Mouse (Mus musculus): ENCODE measurements around the gene Baiap2. TPM values are rescaled to one million over a fixed set of nuclear protein-coding genes. Genes with fewer than 3 reads are reported as not detected.

The Baiap2 gene
- polyA plus RNA-seq, 1 experiment from 2014 or later: 31.7 TPM

DNA sequence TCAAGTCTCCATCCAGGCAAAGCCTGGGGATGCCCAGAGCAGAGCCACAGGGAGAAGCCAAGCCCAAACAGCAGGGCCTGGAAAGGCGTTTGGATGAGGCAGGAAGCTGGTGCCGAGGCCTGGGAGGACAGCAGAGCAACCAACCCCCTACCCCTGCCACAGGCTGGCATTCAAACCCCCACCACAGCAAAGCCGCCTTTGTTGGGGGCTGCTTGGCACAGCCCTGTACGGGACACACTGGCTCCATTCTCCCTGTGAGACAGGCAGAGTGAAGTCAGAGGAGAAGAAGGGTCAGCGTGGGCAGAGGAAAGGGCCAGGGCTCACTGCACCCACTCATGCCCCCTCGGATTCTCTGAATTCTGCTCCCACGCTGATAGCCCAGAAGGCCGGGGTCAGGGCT lies 74.4 kb downstream of the Baiap2 start:
- H3K4me3 ChIP-seq (ENCODE audit: low read length): no peak overlapping the region
- no peak overlapping the region for H3K4me2 ChIP-seq (ENCODE audit: low read depth, low read length)
- H3K4me1 ChIP-seq (replicated peaks; ENCODE audit: control insufficient read depth, insufficient read depth, low read length): peaks cover 8% of the 10 kb centered on the region
- no peak for ATAC-seq (ENCODE audit: low read depth)
- no peaks in the 10 kb centered on the region for H3K9me3 ChIP-seq (ENCODE audit: control insufficient read depth, low read length)
- H3K27me3 ChIP-seq (ENCODE audit: control insufficient read depth, insufficient read depth, low read depth, low read length): no peaks in the 10 kb centered on the region
- H3K27ac ChIP-seq (ENCODE audit: low read length): no peak overlapping the region
- H3K9ac ChIP-seq (ENCODE audit: low read length): no peak overlapping the region
- no peaks in the 10 kb centered on the region for H3K36me3 ChIP-seq (ENCODE audit: control insufficient read depth, insufficient read depth, low read length)
- 83% methylated on average over 8 of the region's 8 CpGs for WGBS

DNA sequence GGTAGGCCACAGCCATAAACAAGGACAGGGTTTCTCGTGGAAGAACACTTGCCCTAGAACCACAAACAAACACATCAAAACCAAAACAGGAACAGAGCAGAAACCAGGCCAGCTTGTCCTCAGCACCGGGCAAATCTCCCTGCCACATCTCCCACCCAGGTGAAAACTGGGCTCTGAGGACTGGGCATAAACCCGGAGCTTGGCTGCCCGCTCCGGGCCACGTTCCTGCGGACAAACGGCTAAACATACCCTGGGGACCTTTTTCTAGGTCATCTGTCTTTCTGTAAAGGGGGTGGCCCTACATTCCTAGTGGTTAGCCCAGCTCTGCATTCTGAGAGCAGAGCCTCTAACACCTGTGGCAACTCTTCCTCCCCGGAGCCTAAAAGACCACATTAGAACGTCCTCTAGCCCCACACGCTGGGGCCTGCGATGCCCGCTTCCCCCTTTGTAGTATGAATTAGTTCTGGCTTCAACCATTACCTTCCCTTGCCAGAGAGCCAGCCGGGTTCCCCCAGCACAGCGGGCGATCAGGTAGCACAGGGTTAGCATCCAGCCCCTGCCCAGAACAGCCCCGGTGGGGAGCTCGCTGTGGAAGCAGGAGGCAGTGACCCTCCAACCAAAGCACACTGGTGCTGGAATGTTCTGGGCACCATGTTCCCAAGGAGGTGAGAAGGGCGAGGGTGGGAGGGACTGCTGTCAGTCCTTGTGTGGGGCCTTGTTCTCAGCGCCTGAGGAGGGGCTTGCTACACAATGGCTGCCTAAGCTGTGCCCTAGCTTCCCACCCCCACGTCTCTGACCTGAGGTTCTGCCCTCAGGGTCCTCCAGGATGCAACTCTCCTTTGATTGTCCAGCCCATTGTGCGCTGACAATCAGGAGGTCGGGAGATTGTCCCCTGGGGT lies 77.2 kb downstream of the Baiap2 start:
- no peaks in the 10 kb centered on the region for H3K27me3 ChIP-seq (ENCODE audit: control insufficient read depth, insufficient read depth, low read depth, low read length)
- H3K9ac ChIP-seq (ENCODE audit: low read length): no peak overlapping the region
- ATAC-seq (ENCODE audit: low read depth): no peak
- WGBS: 67% methylated on average over 23 of the region's 23 CpGs
- no peak overlapping the region for H3K27ac ChIP-seq (ENCODE audit: low read length)
- H3K4me1 ChIP-seq (replicated peaks; ENCODE audit: control insufficient read depth, insufficient read depth, low read length): no peaks in the 10 kb centered on the region
- H3K9me3 ChIP-seq (ENCODE audit: control insufficient read depth, low read length): no peaks in the 10 kb centered on the region
- no peak overlapping the region for H3K4me2 ChIP-seq (ENCODE audit: low read depth, low read length)
- H3K36me3 ChIP-seq (ENCODE audit: control insufficient read depth, insufficient read depth, low read length): no peaks in the 10 kb centered on the region
- H3K4me3 ChIP-seq (ENCODE audit: low read length): no peak overlapping the region

DNA sequence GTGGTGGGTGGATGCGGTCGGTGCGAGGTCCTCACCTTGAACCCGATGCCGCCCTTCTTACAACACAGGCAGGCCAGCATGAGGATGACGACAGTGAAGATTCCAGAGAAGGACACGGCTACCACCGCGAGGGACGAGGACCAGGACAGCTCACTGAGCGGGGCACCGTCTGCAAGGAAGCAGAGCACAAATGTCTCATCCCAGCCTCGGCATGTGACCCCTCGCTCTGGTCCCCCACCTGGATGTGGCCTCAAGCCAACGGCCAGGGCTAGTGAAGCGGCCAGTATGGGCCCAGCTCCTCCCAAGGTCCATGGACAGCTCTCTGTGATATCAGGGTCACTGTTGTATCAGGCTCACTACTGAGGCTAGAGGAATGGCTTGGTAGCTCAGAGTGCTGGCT lies 78.8 kb downstream of the Baiap2 start:
- H3K4me3 ChIP-seq (ENCODE audit: low read length): no peak overlapping the region
- no peak overlapping the region for H3K27ac ChIP-seq (ENCODE audit: low read length)
- no peaks in the 10 kb centered on the region for H3K36me3 ChIP-seq (ENCODE audit: control insufficient read depth, insufficient read depth, low read length)
- no peak overlapping the region for H3K9ac ChIP-seq (ENCODE audit: low read length)
- ATAC-seq (ENCODE audit: low read depth): no peak
- no peaks in the 10 kb centered on the region for H3K27me3 ChIP-seq (ENCODE audit: control insufficient read depth, insufficient read depth, low read depth, low read length)
- H3K9me3 ChIP-seq (ENCODE audit: control insufficient read depth, low read length): no peaks in the 10 kb centered on the region
- H3K4me2 ChIP-seq (ENCODE audit: low read depth, low read length): no peak overlapping the region
- H3K4me1 ChIP-seq (replicated peaks; ENCODE audit: control insufficient read depth, insufficient read depth, low read length): no peaks in the 10 kb centered on the region
- 89% methylated on average over 16 of the region's 16 CpGs for WGBS

DNA sequence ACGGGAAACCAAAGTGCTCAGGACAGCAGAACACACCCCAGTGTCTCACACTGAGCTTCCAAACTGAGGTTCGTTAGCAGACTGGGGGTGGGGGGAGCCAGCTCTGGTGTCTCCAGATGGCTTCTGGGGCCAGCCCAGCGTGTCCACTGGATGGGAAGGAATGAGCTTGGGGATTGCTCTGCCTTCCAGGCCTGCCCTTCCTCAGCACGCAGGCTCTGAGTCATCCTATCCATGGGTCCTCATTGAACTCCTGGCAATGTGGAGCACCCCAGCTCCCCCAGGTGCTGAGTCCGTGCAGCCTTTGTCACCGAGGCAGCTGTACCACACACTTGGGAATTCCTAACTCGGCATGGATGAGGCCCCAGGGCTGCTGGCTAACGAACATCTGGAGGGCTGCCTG lies 79.7 kb downstream of the Baiap2 start:
- no peaks in the 10 kb centered on the region for H3K4me1 ChIP-seq (replicated peaks; ENCODE audit: control insufficient read depth, insufficient read depth, low read length)
- no peaks in the 10 kb centered on the region for H3K27me3 ChIP-seq (ENCODE audit: control insufficient read depth, insufficient read depth, low read depth, low read length)
- H3K36me3 ChIP-seq (ENCODE audit: control insufficient read depth, insufficient read depth, low read length): no peaks in the 10 kb centered on the region
- H3K4me2 ChIP-seq (ENCODE audit: low read depth, low read length): no peak overlapping the region
- no peak overlapping the region for H3K27ac ChIP-seq (ENCODE audit: low read length)
- 65% methylated on average over 8 of the region's 8 CpGs for WGBS
- ATAC-seq (ENCODE audit: low read depth): no peak
- no peaks in the 10 kb centered on the region for H3K9me3 ChIP-seq (ENCODE audit: control insufficient read depth, low read length)
- no peak overlapping the region for H3K9ac ChIP-seq (ENCODE audit: low read length)
- no peak overlapping the region for H3K4me3 ChIP-seq (ENCODE audit: low read length)

DNA sequence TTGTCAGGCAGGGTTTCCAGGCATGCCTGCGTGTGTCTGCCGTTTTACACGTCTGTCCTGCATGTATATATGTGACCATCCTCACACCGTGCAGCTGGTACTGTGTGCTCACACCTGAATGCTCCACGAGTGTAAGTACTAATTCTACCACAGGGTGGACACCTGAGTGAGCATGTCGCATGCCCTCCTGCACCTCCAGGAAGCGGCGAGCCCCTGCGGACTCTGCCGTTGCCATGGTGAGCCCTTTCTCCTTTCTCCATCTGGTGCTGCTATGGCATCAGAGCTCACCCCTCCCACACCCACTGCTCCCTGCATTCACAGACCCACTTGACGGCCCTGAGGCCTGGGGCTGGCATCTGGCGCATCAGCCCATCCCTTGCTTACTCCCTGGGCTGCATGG lies 80.3 kb downstream of the Baiap2 start:
- Histone ChIP-seq H3K9me3 (ENCODE audit: control insufficient read depth, low read length) (no peaks in the 10 kb centered on the region), H3K9ac (ENCODE audit: low read length) (no peak overlapping the region), H3K4me2 (ENCODE audit: low read depth, low read length) (no peak overlapping the region), H3K27ac (ENCODE audit: low read length) (no peak overlapping the region), H3K36me3 (ENCODE audit: control insufficient read depth, insufficient read depth, low read length) (no peaks in the 10 kb centered on the region), H3K4me1 (replicated peaks; ENCODE audit: control insufficient read depth, insufficient read depth, low read length) (no peaks in the 10 kb centered on the region), H3K27me3 (ENCODE audit: control insufficient read depth, insufficient read depth, low read depth, low read length) (no peaks in the 10 kb centered on the region), H3K4me3 (ENCODE audit: low read length) (no peak overlapping the region)
- 0 out of 2 replicates have a peak, but pooled peaks have one; percentile 5 for ATAC-seq (ENCODE audit: low read depth)
- WGBS: 63% methylated on average over 12 of the region's 12 CpGs

DNA sequence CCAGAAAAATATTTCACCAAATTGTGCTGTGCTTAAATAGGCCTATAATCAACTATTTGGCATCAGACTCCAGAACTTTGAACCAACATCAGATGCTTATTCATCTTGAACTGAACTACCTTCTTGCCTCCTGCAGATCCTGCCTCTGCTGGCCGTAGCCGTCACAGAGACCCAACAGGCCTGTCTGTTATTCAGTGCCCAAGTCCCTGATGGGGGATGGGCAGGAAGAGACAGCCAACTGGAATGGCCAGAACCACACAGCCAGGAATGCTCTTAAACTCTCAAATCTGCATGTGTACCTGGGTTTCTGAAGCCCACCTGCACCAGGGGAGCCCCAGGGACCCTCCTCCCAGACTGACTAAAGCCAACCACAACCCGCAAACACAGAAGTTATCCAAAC lies 84.4 kb downstream of the Baiap2 start:
- H3K27ac ChIP-seq (ENCODE audit: low read length): no peak overlapping the region
- WGBS: 67% methylated on average over 3 of the region's 3 CpGs

DNA sequence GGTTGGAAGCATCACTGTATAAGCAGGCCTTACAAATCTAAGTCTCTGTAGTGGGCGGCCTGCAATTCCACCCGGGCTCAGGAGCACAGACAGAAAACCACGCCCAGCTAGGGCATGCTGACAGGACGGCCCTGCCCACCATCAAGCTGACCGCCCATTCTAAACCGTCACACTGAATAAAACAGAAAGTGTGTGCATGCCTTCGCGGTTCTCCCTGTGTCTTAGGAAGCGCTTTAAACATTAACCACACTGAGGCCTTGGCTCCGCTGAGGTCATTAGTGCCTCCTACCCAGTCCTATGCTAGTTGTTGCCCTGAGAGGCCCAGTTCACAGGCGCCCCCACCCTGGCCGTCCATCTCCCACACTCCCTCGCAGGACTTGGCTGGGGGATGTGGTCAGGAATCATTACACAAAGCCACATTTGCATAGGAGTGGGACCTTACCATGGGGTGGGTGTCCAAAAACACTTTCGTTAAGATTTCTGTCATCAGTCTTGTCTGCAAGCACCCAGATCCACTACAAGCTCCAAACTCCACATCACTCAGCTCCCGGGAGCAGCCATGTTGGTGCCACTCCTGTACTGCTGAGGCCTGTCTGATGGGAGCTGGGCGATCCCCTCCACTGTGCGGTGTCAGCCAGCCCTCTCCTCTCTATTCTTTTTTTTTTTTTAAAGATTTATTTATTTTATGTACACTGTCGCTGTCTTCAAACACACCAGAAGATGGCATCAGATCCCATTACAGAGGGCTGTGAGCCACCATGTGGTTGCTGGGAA lies 85.9 kb downstream of the Baiap2 start:
- Histone ChIP-seq H3K4me1 (replicated peaks; ENCODE audit: control insufficient read depth, insufficient read depth, low read length) (peaks cover 5% of the 10 kb centered on the region; the same call in 1 of the 2 replicates), H3K9me3 (ENCODE audit: control insufficient read depth, low read length) (no peaks in the 10 kb centered on the region), H3K36me3 (ENCODE audit: control insufficient read depth, insufficient read depth, low read length) (no peaks in the 10 kb centered on the region), H3K4me3 (ENCODE audit: low read length) (no peak overlapping the region), H3K4me2 (ENCODE audit: low read depth, low read length) (no peak overlapping the region), H3K27ac (ENCODE audit: low read length) (no peak overlapping the region), H3K9ac (ENCODE audit: low read length) (no peak overlapping the region), H3K27me3 (ENCODE audit: control insufficient read depth, insufficient read depth, low read depth, low read length) (no peaks in the 10 kb centered on the region)
- WGBS: 49% methylated on average over 18 of the region's 18 CpGs
- peak; percentile 39; the same call in 1 of the 2 replicates for ATAC-seq (ENCODE audit: low read depth)

More for the DNA sequence above, 84.4 kb downstream of the Baiap2 start:
- no peaks in the 10 kb centered on the region for H3K36me3 ChIP-seq (ENCODE audit: control insufficient read depth, insufficient read depth, low read length)
- H3K4me1 ChIP-seq (replicated peaks; ENCODE audit: control insufficient read depth, insufficient read depth, low read length): peaks cover 5% of the 10 kb centered on the region; the same call in 1 of the 2 replicates
- no peak for ATAC-seq (ENCODE audit: low read depth)
- H3K4me3 ChIP-seq (ENCODE audit: low read length): no peak overlapping the region
- no peak overlapping the region for H3K4me2 ChIP-seq (ENCODE audit: low read depth, low read length)
- H3K9me3 ChIP-seq (ENCODE audit: control insufficient read depth, low read length): no peaks in the 10 kb centered on the region
- H3K9ac ChIP-seq (ENCODE audit: low read length): no peak overlapping the region
- H3K27me3 ChIP-seq (ENCODE audit: control insufficient read depth, insufficient read depth, low read depth, low read length): no peaks in the 10 kb centered on the region

DNA sequence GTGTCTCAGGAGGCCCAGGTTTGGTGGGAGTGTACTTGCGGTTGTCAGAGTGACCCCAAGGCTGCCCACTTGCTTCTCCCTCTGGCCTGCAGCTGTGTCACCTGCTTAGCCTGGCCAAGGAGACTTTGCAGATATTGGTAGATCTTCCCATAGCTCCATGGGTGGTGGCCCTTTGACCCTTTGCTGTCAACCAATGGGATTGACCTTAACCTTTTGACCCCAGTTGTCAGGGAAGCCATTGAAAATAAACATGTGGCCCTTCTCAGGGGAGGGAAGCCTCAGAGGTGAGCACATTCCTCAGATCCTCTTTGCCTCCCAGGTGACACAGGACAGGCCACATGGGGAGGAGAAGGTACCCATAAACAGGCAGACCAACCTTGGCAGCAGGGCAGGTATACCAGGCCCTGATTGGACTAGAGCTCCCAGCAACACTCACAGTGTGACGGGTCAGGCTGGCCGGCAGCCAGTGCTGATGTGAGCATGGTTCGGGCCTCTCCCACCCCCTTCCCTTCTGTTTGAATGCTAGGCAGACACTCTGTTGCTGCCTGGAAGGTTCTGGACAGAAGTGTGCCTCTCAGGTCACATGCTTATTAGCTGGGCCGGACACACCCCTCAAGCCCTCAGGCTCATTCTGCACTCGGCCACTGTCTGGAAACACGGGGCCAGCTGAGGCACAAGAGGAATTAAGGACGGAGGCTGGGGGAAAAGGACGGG lies 87.0 kb downstream of the Baiap2 start:
- ATAC-seq (ENCODE audit: low read depth): 0 out of 2 replicates have a peak, but pooled peaks have one; percentile 13
- H3K4me2 ChIP-seq (ENCODE audit: low read depth, low read length): no peak overlapping the region
- H3K27ac ChIP-seq (ENCODE audit: low read length): no peak overlapping the region
- H3K4me3 ChIP-seq (ENCODE audit: low read length): no peak overlapping the region
- peaks cover 5% of the 10 kb centered on the region; the same call in 1 of the 2 replicates for H3K4me1 ChIP-seq (replicated peaks; ENCODE audit: control insufficient read depth, insufficient read depth, low read length)
- H3K9ac ChIP-seq (ENCODE audit: low read length): no peak overlapping the region
- H3K27me3 ChIP-seq (ENCODE audit: control insufficient read depth, insufficient read depth, low read depth, low read length): no peaks in the 10 kb centered on the region
- WGBS: 32% methylated on average over 9 of the region's 9 CpGs
- H3K9me3 ChIP-seq (ENCODE audit: control insufficient read depth, low read length): no peaks in the 10 kb centered on the region
- no peaks in the 10 kb centered on the region for H3K36me3 ChIP-seq (ENCODE audit: control insufficient read depth, insufficient read depth, low read length)

Data from lung, embryonic 16.5 days (tissue).